Mouse (Mus musculus) liver, postnatal 0 days (tissue): ENCODE data around the gene Ice1.

Experiments used
- CTCF ChIP-seq: sonication (generic); IDR thresholded peaks from 2 replicates; pipeline ENCODE4 v1.5.1; 2016; ENCODE audit warnings: antibody characterized with exemption, low read depth
- EP300 ChIP-seq: IDR thresholded peaks from 2 replicates; pipeline ENCODE4 v1.6.1; 2016; ENCODE audit warnings: antibody characterized with exemption, low read depth, mild to moderate bottlenecking

- TF ChIP-seq CTCF: no peak
- TF ChIP-seq EP300: no peak
These were observed 38.5 kb downstream of the Ice1 start for GRCm38 (mm10) chr13:70598941-70599340.
